29 mouse cellular contexts compared by ENCODE assay signal in genomic region chr3:89156951-89157350, GRCm38 (mm10). TPM values are rescaled to one million over a fixed set of nuclear protein-coding genes. Genes with fewer than 3 reads are reported as not detected.
"Had no signal": no experiment of that assay in that cellular context is flagged by ENCODE, and none has a peak within 500 bp of the region (broad histone marks: within the 10 kb centered on the region; RNA-seq: fewer than 3 reads in every experiment).

No protein-coding gene starts in this region.

- H3K36me3 ChIP-seq: heart, embryonic 13.5 days; heart, embryonic 15.5 days; hindbrain, embryonic 15.5 days; kidney, embryonic 15.5 days; limb, embryonic 13.5 days; limb, embryonic 15.5 days; liver, embryonic 12.5 days had no signal

- H3K4me3 ChIP-seq: gastrocnemius, adult 2 months; heart, adult 2 months; heart, embryonic 13.5 days; heart, embryonic 15.5 days; hindbrain, embryonic 13.5 days; kidney, embryonic 15.5 days; layer of hippocampus, adult 2 months; left cerebral cortex, adult 2 months; limb, embryonic 13.5 days; limb, embryonic 15.5 days; liver, embryonic 12.5 days had no signal

- H3K9ac ChIP-seq: heart, embryonic 13.5 days; heart, embryonic 15.5 days; hindbrain, embryonic 13.5 days; hindbrain, embryonic 15.5 days; kidney, embryonic 15.5 days; limb, embryonic 13.5 days; limb, embryonic 15.5 days; liver, embryonic 12.5 days; liver, embryonic 14.5 days had no signal

- H3K9me3 ChIP-seq: heart, embryonic 13.5 days; heart, embryonic 15.5 days; hindbrain, embryonic 13.5 days; hindbrain, embryonic 15.5 days; kidney, embryonic 15.5 days; limb, embryonic 13.5 days; limb, embryonic 15.5 days; liver, embryonic 12.5 days had no signal

- H3K27me3 ChIP-seq: hindbrain, embryonic 13.5 days; hindbrain, embryonic 15.5 days had no signal

- DNase-seq: gastrocnemius, adult 2 months; gastrocnemius, postnatal 10 days; gastrocnemius, postnatal 25 days; heart, adult 11 months; heart, adult 2 months; heart, postnatal 14 days; heart, postnatal 36 days; kidney, adult 11 months; kidney, adult 2 months; kidney, adult 9 months; kidney, postnatal 4 days; left cerebral cortex, postnatal 4 days had no signal

- H3K4me2 ChIP-seq: heart, embryonic 11.5 days; heart, embryonic 13.5 days; heart, embryonic 15.5 days; kidney, embryonic 15.5 days; limb, embryonic 13.5 days; limb, embryonic 15.5 days; liver, embryonic 12.5 days had no signal

- H3K27ac ChIP-seq: gastrocnemius, adult 2 months; heart, adult 2 months; heart, embryonic 13.5 days; heart, embryonic 15.5 days; hindbrain, embryonic 13.5 days; hindbrain, embryonic 15.5 days; hindbrain, postnatal 0 days; kidney, embryonic 15.5 days; kidney, postnatal 0 days; layer of hippocampus, adult 2 months; left cerebral cortex, adult 2 months; limb, embryonic 13.5 days; limb, embryonic 15.5 days; liver, embryonic 12.5 days; liver, embryonic 14.5 days had no signal

- ATAC-seq: hindbrain, postnatal 0 days; intestine, embryonic 16.5 days; liver, embryonic 12.5 days had no signal

RNA-seq across cellular contexts. Expression of gene Pklr, which starts 21.0 kb away (rescaled TPM):
- total RNA-seq: gastrocnemius, adult 2 months; gastrocnemius, postnatal 25 days; heart, adult 2 months; heart, postnatal 14 days; heart, postnatal 36 days; hindbrain, postnatal 0 days; layer of hippocampus, adult 2 months; layer of hippocampus, postnatal 25 days; left cerebral cortex, adult 2 months; left cerebral cortex, postnatal 25 days had no signal
